Mouse (Mus musculus): ENCODE data around the gene 2410015M20Rik. TPM values are rescaled to one million over a fixed set of nuclear protein-coding genes. Genes with fewer than 3 reads are reported as not detected.
"Not testable (repeated sequence)": the region's sequence is repeated elsewhere in the genome, so short reads cannot be mapped to it uniquely, and the experiment has no call there.

2410015M20Rik gene
- polyA plus RNA-seq, 1 experiment, result 169 TPM

DNA sequence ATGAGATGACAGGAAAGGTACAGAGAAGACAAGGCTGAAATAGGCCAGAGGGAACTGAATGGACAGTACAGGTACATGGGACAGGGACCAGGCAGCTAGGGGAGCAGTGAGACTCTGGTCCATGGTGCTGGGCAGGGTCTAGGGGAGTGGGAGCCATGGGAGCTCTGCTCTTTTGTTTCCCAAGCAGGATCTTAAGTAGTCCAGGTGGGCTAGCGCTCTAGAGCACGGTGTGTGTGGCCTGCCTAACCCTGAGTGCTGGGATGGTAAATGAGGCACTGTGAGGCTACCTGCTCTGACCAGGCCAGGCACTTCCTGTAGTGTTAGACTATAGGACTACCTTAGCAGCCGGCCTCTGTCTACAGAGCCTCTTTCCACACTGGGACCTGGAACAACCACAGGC is 7.2 kb upstream of the 2410015M20Rik start:
- WGBS, result 77% methylated on average over 3 of the region's 3 CpGs
- TF ChIP-seq POLR2A (IDR thresholded peaks at IDR 0.05; ENCODE audit: borderline replicate concordance, insufficient read depth, low read length), result no peak
- no peak for TF ChIP-seq CTCF (IDR thresholded peaks at IDR 0.05; ENCODE audit: borderline replicate concordance, insufficient read depth, low read depth, low read length)
- H3K4me3 ChIP-seq (replicated peaks; ENCODE audit: insufficient read depth, low read depth, low read length), result no peak overlapping the region
- H3K4me1 ChIP-seq (ENCODE audit: control insufficient read depth, insufficient read depth, low read length), result peaks cover 13% of the 10 kb centered on the region
- H3K27ac ChIP-seq (ENCODE audit: insufficient read depth, low read length), result no peak overlapping the region
- no peak for DNase-seq
- H3K27me3 ChIP-seq (ENCODE audit: control insufficient read depth, insufficient read depth, low read length), result no peaks in the 10 kb centered on the region

DNA sequence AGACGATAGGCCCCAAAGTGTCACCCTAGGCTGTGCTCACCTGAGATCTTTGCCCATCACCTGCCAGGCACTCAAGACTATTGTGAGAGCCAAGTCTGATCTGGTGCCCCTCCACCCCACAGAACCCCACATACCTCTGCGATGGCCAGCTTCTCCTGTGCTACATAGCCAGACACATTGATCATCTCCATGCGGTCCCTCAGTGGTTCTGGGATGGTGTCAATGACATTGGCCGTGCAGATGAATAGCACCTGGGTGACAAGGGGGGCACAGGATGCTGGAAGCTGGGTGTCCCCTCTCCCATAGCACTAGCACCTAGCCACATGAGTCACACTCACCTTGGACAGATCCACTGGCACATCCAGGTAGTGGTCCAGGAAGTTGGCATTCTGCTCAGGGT is 6.2 kb upstream of the 2410015M20Rik start:
- Histone ChIP-seq H3K4me1 (ENCODE audit: control insufficient read depth, insufficient read depth, low read length) (peaks cover 13% of the 10 kb centered on the region), H3K27ac (ENCODE audit: insufficient read depth, low read length) (no peak overlapping the region), H3K27me3 (ENCODE audit: control insufficient read depth, insufficient read depth, low read length) (no peaks in the 10 kb centered on the region), H3K4me3 (replicated peaks; ENCODE audit: insufficient read depth, low read depth, low read length) (no peak overlapping the region)
- TF ChIP-seq CTCF (IDR thresholded peaks at IDR 0.05; ENCODE audit: borderline replicate concordance, insufficient read depth, low read depth, low read length) (no peak), POLR2A (IDR thresholded peaks at IDR 0.05; ENCODE audit: borderline replicate concordance, insufficient read depth, low read length) (no peak)
- DNase-seq, result no peak
- 80% methylated on average over 4 of the region's 4 CpGs for WGBS

DNA sequence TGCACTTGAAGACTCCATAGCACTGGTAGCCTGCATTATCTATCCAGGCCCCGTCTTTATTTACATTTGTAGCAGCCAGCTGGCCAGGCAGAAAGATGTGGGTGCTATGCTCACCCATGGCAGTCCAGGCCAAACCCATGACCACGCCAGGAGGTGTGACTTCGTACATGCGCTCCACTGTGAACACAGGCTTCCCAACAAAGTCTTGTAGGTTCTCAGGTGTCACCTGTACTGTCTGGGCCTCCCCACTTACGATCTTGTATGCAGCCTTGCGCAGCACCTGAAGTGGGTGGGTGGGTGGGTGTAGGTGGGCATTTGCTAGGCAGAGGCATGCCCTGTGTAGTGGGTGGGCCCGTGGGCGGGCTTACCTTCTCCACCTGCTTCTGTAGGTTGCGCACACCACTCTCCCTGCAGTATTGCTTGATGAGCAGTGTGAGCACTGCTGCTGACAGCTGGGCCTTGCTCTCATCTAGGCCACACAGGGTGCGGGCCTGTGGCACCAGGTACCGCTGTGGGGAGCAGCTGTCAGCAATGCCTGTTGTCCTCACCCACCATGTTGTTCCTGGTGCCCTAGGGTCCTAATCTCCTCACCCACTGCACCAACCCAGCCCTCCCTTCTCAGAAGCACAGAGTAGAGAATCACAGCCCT is 5.7 kb upstream of the 2410015M20Rik start:
- Histone ChIP-seq H3K27ac (ENCODE audit: insufficient read depth, low read length) (no peak overlapping the region), H3K4me1 (ENCODE audit: control insufficient read depth, insufficient read depth, low read length) (peaks cover 13% of the 10 kb centered on the region), H3K4me3 (replicated peaks; ENCODE audit: insufficient read depth, low read depth, low read length) (no peak overlapping the region), H3K27me3 (ENCODE audit: control insufficient read depth, insufficient read depth, low read length) (no peaks in the 10 kb centered on the region)
- no peak for TF ChIP-seq POLR2A (IDR thresholded peaks at IDR 0.05; ENCODE audit: borderline replicate concordance, insufficient read depth, low read length)
- no peak for TF ChIP-seq CTCF (IDR thresholded peaks at IDR 0.05; ENCODE audit: borderline replicate concordance, insufficient read depth, low read depth, low read length)
- DNase-seq, result peak in 1 of 2 experiments; percentile 16
- 72% methylated on average over 11 of the region's 11 CpGs for WGBS

- 18% methylated on average over 14 of the region's 14 CpGs for WGBS
- DNase-seq, result peak in 1 of 2 experiments; percentile 41
- no peaks in the 10 kb centered on the region for H3K27me3 ChIP-seq (ENCODE audit: control insufficient read depth, insufficient read depth, low read length)
- no peak overlapping the region for H3K27ac ChIP-seq (ENCODE audit: insufficient read depth, low read length)
- H3K4me3 ChIP-seq (replicated peaks; ENCODE audit: insufficient read depth, low read depth, low read length), result peak overlapping the region; percentile 88
- TF ChIP-seq POLR2A (IDR thresholded peaks at IDR 0.05; ENCODE audit: borderline replicate concordance, insufficient read depth, low read length), result no peak
- peaks cover 13% of the 10 kb centered on the region for H3K4me1 ChIP-seq (ENCODE audit: control insufficient read depth, insufficient read depth, low read length)
Observed at GRCm38 (mm10) chr17:56614391-56615135, 5.0 kb upstream of the 2410015M20Rik start.

DNA sequence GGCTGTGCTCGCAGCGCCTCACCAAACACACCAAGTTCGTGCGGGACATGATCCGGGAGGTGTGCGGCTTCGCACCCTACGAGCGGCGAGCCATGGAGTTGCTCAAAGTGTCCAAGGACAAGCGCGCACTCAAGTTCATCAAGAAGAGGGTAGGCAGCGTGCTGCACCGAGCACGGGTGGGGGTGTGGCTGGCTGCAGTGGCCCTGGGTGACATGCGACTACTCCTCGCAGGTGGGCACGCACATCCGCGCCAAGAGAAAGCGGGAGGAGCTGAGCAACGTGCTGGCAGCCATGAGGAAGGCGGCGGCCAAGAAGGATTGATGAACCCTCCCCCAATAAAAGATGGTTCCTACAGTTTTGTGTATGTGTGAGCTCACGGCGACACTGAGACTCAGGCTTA is 4.3 kb upstream of the 2410015M20Rik start:
- WGBS, result under 1% methylated on average over 26 of the region's 26 CpGs
- H3K27me3 ChIP-seq (ENCODE audit: control insufficient read depth, insufficient read depth, low read length); H3K27ac ChIP-seq (ENCODE audit: insufficient read depth, low read length): not testable (repeated sequence)
- peak in 1 of 2 experiments; percentile 49 for DNase-seq
- H3K4me1 ChIP-seq (ENCODE audit: control insufficient read depth, insufficient read depth, low read length), result peaks cover 13% of the 10 kb centered on the region
- H3K4me3 ChIP-seq (replicated peaks; ENCODE audit: insufficient read depth, low read depth, low read length), result peak overlapping the region; percentile 88

- peaks cover 13% of the 10 kb centered on the region for H3K4me1 ChIP-seq (ENCODE audit: control insufficient read depth, insufficient read depth, low read length)
- TF ChIP-seq CTCF (IDR thresholded peaks at IDR 0.05; ENCODE audit: borderline replicate concordance, insufficient read depth, low read depth, low read length), result peak; percentile 90
- peak; percentile 78 for TF ChIP-seq POLR2A (IDR thresholded peaks at IDR 0.05; ENCODE audit: borderline replicate concordance, insufficient read depth, low read length)
- WGBS, result under 1% methylated on average over 52 of the region's 52 CpGs
- H3K27ac ChIP-seq (ENCODE audit: insufficient read depth, low read length), result peak within 1 kb of the TSS; percentile 42; the same call in 1 of the 2 replicates
- no peaks in the 10 kb centered on the region for H3K27me3 ChIP-seq (ENCODE audit: control insufficient read depth, insufficient read depth, low read length)
- H3K4me3 ChIP-seq (replicated peaks; ENCODE audit: insufficient read depth, low read depth, low read length), result peak within 1 kb of the TSS; percentile 88
- peak; percentile 96 to 98 for DNase-seq
Observed at GRCm38 (mm10) chr17:56613236-56613844, 3.8 kb upstream of the 2410015M20Rik start, which contains the start of gene Rpl36. Rpl36 (plus strand) TSS chr17:56613416.

GRCm38 (mm10) chr17:56612565-56612939 is 3.0 kb upstream of the 2410015M20Rik start:
- H3K27ac ChIP-seq (ENCODE audit: insufficient read depth, low read length); H3K4me3 ChIP-seq (replicated peaks; ENCODE audit: insufficient read depth, low read depth, low read length); H3K27me3 ChIP-seq (ENCODE audit: control insufficient read depth, insufficient read depth, low read length); DNase-seq: not testable (repeated sequence)
- peaks cover 16% of the 10 kb centered on the region for H3K4me1 ChIP-seq (ENCODE audit: control insufficient read depth, insufficient read depth, low read length)
- WGBS, result 80% methylated on average over 10 of the region's 10 CpGs

Measured in cerebellum, adult 2 months (tissue).